Mouse (Mus musculus): ENCODE measurements around the gene Sgk1.

Sgk1 gene

GRCm38 (mm10) chr10:21963005-21963404 is 81.0 kb downstream of the Sgk1 start:
- CTCF ChIA-PET: no interaction called here

- CTCF ChIA-PET: no interaction called here
Observed at GRCm38 (mm10) chr10:21973676-21974075, 91.7 kb downstream of the Sgk1 start.

GRCm38 (mm10) chr10:21974801-21975200 is 92.8 kb downstream of the Sgk1 start:
- CTCF ChIA-PET: no interaction called here

GRCm38 (mm10) chr10:21975384-21975783 is 93.4 kb downstream of the Sgk1 start:
- CTCF ChIA-PET: no interaction called here

GRCm38 (mm10) chr10:21976253-21976652 is 94.3 kb downstream of the Sgk1 start:
- CTCF ChIA-PET: no interaction called here

GRCm38 (mm10) chr10:21978421-21978820 is 96.4 kb downstream of the Sgk1 start:
- CTCF ChIA-PET: no interaction called here

GRCm38 (mm10) chr10:21979286-21979965 is 97.4 kb downstream of the Sgk1 start:
- CTCF ChIA-PET: interaction anchor here (1.2 kb wide), 1 partner anchor 13 kb away, joined by 3 read pairs; no protein-coding TSS in a partner anchor

- CTCF ChIA-PET: no interaction called here
Observed at GRCm38 (mm10) chr10:21980780-21981435, 98.9 kb downstream of the Sgk1 start.

GRCm38 (mm10) chr10:21982303-21982702 is 100.3 kb downstream of the Sgk1 start:
- CTCF ChIA-PET: interaction anchor here (0.8 to 1.0 kb wide), 2 partner anchors 11 to 29 kb away, joined by 3 to 6 read pairs; no protein-coding TSS in a partner anchor

- CTCF ChIA-PET: no interaction called here
Observed at GRCm38 (mm10) chr10:21988489-21988888, 106.5 kb downstream of the Sgk1 start.

GRCm38 (mm10) chr10:21991351-21991840 is 109.4 kb downstream of the Sgk1 start:
- CTCF ChIA-PET: interaction anchor here (0.9 kb wide), 1 partner anchor 528 kb away, joined by 7 read pairs; no protein-coding TSS in a partner anchor

- CTCF ChIA-PET: interaction anchor here (0.9 to 1.0 kb wide), 3 partner anchors 10 to 528 kb away, joined by 3 to 7 read pairs (median 3); no protein-coding TSS in a partner anchor
Observed at GRCm38 (mm10) chr10:21991986-21992833, 110.2 kb downstream of the Sgk1 start.

GRCm38 (mm10) chr10:21992834-21993514 is 111.0 kb downstream of the Sgk1 start:
- CTCF ChIA-PET: interaction anchor here (0.7 to 1.0 kb wide), 4 partner anchors 11 to 525 kb away, joined by 3 to 11 read pairs (median 3); no protein-coding TSS in a partner anchor

- CTCF ChIA-PET: interaction anchor here (0.7 kb wide), 1 partner anchor 72 kb away, joined by 11 read pairs; no protein-coding TSS in a partner anchor
Observed at GRCm38 (mm10) chr10:21993515-21994373, 111.8 kb downstream of the Sgk1 start.

- CTCF ChIA-PET: interaction anchor here (0.7 to 1.6 kb wide), 4 partner anchors 218 to 529 kb away, joined by 4 to 9 read pairs (median 6); no protein-coding TSS in a partner anchor
Observed at GRCm38 (mm10) chr10:21994431-21994914, 112.5 kb downstream of the Sgk1 start.

- CTCF ChIA-PET: interaction anchor here (0.5 to 1.6 kb wide), 6 partner anchors 219 to 540 kb away, joined by 3 to 9 read pairs (median 6); no protein-coding TSS in a partner anchor
Observed at GRCm38 (mm10) chr10:21995221-21995620, 113.2 kb downstream of the Sgk1 start.

- CTCF ChIA-PET: interaction anchor here (0.8 to 1.6 kb wide), 3 partner anchors 84 to 531 kb away, joined by 4 to 7 read pairs (median 6); no protein-coding TSS in a partner anchor
Observed at GRCm38 (mm10) chr10:21995661-21996308, 113.8 kb downstream of the Sgk1 start.

- CTCF ChIA-PET: interaction anchor here (0.5 to 1.0 kb wide), 4 partner anchors 10 to 574 kb away, joined by 3 to 7 read pairs (median 4); no protein-coding TSS in a partner anchor
Observed at GRCm38 (mm10) chr10:21996660-21997447, 114.9 kb downstream of the Sgk1 start.
